Mouse (Mus musculus) right cerebral cortex, postnatal 25 days (tissue): ENCODE results near the gene Prr14.
"Not testable (repeated sequence)": the region's sequence is repeated elsewhere in the genome, so short reads cannot be mapped to it uniquely, and the experiment has no call there.

Experiments used
- DNase-seq: peaks from one replicate; pipeline ENCODE4 v3.0.0; 2022

Prr14 gene

GRCm38 (mm10) chr7:127459311-127459710 is at the start of gene Prr14:
Gene Prr14 (plus strand): TSS chr7:127459611.
- DNase-seq, result not testable (repeated sequence)

DNA sequence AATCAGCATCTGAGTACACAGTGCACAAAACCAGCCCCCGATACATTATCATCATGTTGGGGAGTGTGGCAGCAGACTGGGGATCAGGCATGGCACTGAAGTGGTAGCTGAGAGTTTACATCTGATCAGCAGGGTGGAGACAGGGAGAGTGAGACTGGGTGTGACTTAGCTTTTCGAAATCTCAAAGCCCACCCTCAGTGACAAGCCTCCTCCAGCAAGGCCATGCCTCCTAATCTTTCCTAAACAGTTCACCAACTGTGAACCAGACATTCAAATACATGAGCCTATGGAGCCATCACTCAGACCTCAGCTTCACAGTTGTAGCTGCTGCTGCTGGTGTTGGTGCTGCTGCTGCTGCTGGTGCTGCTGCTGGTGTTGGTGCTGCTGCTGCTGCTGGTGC is 48.0 kb upstream of the Prr14 start:
- DNase-seq, result no peak

DNA sequence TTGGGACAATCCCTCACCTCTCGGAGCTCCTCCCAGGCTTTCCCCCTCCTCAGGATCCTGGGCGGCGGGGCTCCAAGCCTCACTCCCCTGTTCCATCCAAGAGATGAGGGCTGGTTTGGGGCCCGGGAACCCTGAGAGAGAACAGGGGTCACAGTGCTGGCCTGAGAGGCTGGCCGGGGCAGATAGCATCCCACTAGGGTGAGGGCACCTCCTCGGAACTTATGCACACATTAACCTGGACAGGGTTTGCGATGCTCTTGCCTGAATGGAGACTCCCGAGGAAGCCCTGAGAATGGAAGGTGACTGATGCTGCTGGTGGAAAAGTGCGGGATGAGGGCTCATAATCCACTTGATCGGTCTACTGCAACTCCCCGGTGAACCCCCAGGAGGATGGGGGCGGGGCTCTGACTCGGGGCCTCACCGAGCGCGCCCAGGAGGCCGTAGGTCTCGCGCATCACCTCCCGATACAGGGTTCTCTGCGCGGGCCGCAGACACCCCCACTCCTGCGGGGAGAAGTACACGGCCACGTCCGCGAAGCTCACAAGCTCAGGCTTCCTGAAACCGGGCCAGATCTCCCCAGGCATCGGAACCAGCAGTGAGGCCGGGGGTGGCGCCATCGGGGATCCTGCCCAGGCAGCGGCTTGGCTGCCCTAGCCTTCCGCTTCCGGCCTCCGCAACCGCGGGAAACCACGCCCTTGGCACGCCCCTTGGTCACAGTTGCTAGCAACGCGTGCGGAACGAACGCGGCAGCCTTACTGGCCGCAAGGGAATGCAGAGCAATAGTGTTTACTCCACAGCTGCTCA is 37.8 kb upstream of the Prr14 start, which contains the start of gene Zfp688:
TSS of gene Zfp688 (minus strand) at position 681 of the 804 bp plus-strand sequence.
- peak; percentile 92 for DNase-seq

- peak; percentile 38 for DNase-seq
Measured at GRCm38 (mm10) chr7:127422247-127422646, 37.2 kb upstream of the Prr14 start.

DNA sequence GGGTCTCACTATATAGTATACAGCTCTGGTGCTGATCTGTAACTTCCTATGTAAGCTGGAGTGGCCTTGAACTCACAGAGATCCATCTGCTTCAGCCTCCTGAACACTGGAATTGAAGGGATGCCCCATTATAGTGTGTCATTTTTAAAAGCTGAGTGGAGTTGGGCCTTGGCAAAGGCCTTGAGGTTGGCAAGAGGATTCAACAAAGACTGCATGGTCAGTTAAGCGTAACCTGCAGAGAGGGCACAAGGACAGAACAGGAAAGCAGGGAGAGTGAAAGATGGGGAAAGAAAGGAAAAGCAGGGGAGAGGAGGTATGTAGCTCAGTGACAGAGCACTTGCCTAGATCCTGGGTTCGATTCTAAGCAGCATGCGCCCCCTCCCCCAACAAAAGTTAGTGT is 34.1 kb upstream of the Prr14 start:
- no peak for DNase-seq

DNA sequence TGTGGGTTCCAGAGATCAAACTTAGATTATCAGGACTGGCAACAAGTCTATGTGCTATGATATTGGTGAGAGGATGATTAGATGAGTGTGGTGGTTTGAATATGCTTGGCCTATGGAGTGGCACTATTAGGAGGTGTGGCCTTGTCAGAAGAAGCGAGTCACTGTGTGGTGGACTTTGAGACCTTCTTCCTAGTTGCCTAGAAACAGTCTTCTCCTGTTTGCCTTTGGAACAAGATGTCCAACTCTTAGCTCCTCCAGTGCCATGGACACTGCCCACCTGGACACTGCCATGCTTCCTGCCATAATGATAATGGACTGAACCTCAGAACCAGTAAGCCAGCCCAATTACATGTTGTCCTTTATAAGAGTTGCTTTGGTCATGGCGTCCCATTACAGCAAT is 33.5 kb upstream of the Prr14 start:
- DNase-seq, result no peak

DNA sequence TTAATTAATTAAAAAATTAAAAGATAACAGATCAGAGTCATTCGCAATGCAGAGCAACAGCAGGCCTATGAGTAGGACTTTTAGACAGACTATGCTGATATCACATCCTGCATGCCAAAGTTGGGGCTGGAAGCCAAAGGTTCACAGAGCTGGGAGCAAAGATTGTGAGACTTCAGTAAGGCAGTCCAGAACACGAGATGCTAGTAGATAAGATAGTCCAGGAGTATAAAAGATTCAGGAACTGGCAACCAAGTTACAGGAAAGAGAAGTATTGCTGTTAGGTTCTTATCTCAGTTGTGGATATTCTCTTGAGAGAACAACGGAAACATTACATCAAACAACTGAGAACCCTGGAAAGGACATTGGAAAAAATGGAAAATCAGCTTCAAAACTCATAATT is 33.1 kb upstream of the Prr14 start:
- DNase-seq, result no peak

GRCm38 (mm10) chr7:127435206-127435605 is 24.2 kb upstream of the Prr14 start:
- no peak for DNase-seq

DNA sequence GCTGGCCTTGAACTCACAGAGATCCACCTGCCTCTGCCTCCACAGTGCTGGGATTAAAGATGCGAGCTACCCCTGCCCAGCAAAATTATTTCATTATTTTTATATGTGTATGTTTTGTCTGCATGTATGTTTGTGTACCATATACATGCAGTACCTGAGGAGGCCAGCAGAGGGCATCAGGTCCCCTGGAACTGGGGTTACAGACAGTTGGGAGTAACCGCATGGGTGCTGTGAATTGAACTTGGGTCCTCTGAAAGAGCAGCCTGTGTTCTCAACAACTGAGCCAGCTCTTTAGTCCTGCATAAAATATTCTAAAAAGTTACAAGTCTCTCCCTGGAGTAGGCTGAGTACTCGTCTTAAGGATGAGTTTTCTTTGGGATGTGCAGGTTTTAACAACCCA is 21.7 kb upstream of the Prr14 start:
- no peak for DNase-seq

DNA sequence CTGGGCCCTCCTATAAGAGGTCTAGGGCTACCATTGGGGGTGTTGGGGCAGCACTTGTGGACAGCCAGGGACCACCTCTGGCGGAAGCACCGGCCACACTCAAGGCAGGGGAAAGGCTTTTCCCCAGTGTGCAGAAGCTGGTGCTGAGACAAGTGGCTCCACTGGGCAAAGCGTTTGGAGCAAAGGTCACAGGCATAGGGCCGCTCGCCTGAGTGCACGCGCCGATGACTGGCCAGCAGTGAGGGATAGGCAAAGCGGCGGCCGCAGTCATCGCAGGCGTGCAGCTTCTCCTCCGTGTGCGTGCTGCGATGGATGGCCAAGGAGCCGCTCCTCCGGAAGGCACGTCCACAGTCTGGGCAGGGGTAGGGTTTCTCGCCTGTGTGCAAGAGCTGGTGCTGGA is 15.4 kb upstream of the Prr14 start:
- DNase-seq, result no peak

GRCm38 (mm10) chr7:127448521-127449300 is 10.7 kb upstream of the Prr14 start, which contains the start of gene Zfp689:
Gene Zfp689 (minus strand): TSS chr7:127449158.
- DNase-seq, result peak; percentile 88

- no peak for DNase-seq
Measured at GRCm38 (mm10) chr7:127449966-127450365, 9.4 kb upstream of the Prr14 start.

DNA sequence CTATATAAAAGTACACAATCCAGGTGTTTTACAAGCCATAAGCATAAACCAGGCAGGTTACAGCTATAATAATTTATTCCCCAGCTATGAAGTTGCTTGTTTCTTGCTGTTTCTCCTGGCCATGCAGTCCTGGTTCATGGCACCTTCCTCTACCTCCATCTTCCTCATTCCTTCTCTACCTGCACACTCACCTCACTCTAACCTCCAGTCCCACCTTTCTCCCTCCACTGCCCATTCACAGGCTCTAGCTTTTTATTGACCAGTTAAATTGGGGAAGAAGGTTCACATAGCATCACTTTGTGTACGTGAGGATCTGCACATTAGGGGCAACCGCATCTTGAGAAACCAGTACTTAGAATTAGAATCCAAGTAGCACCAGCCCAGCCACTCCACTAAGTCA is 6.4 kb upstream of the Prr14 start:
- no peak for DNase-seq

DNA sequence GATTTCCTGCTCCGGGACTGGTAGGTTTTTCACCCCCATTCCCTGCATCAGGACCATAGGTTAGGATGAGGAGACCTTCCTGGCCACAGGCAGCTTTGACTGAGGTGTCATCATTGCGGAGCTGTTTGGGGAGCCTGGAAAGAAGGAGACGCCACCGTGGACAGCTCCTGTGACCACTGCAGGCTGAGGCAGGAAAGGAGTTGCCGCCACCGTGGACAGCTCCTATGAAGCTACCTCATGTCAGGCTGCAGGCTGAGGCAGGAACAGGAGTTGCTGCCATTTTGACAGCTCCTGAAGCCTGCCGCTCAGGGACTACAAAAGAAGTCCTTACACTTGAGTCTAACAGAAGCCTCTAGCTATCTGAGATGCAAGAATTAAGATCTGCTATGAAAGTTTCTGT is 4.5 kb upstream of the Prr14 start:
- no peak for DNase-seq

DNA sequence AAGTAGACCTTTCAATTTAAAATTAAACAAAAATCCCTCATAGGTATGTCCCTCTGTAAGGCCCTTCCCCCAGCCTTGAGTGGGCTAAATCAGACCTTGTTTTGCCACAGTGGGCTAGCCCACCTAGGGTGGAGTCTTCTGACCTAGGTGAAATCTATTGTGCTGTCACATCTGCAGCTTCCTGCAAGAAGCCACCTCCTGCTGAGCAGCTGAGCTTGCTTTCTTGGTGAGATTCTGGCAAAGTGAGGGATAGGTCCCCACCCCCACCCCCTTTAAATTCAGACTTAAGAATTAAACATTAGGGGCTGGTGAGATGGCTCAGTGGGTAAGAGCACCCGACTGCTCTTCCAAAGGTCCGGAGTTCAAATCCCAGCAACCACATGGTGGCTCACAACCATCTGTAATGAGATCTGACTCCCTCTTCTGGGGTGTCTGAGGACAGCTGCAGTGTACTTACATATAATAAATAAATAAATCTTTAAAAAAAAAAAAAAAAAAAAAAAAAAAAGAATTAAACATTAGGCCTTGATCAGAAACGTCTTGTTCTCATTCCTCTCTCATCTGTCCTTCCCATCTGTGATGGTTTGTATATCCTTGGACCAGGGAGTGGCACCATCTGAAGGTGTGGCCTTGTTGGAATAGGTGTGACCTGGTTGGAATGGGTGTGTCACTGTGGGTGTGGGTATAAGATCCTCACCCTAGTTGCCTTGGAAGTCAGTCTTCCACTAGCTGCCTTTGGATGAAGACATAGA is 864 bp upstream of the Prr14 start:
- not testable (repeated sequence) for DNase-seq

DNA sequence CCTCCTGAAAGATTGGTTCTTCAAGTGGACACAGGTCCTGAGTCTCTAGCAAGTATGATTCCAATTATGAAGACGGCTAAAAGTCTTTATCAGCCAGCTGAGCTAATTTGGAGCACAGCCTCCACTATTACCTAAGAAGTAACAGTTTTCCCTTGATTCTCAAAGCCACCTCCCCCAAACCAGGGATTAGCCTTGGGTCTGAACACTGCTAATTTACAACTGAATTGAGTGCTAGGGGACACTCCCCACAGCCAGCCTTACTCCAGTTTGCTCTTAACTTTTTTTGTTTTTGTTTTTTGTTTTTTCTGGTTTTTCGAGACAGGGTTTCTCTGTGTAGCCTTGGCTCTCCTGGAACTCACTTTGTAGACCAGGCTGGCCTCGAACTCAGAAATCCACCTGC is 5.8 kb downstream of the Prr14 start:
- no peak for DNase-seq

GRCm38 (mm10) chr7:127465670-127466069 is 6.3 kb downstream of the Prr14 start:
- DNase-seq, result not testable (repeated sequence)

- no peak for DNase-seq
Measured at GRCm38 (mm10) chr7:127466606-127467005, 7.2 kb downstream of the Prr14 start.

- no peak for DNase-seq
Measured at GRCm38 (mm10) chr7:127470011-127470715, 10.8 kb downstream of the Prr14 start.

DNA sequence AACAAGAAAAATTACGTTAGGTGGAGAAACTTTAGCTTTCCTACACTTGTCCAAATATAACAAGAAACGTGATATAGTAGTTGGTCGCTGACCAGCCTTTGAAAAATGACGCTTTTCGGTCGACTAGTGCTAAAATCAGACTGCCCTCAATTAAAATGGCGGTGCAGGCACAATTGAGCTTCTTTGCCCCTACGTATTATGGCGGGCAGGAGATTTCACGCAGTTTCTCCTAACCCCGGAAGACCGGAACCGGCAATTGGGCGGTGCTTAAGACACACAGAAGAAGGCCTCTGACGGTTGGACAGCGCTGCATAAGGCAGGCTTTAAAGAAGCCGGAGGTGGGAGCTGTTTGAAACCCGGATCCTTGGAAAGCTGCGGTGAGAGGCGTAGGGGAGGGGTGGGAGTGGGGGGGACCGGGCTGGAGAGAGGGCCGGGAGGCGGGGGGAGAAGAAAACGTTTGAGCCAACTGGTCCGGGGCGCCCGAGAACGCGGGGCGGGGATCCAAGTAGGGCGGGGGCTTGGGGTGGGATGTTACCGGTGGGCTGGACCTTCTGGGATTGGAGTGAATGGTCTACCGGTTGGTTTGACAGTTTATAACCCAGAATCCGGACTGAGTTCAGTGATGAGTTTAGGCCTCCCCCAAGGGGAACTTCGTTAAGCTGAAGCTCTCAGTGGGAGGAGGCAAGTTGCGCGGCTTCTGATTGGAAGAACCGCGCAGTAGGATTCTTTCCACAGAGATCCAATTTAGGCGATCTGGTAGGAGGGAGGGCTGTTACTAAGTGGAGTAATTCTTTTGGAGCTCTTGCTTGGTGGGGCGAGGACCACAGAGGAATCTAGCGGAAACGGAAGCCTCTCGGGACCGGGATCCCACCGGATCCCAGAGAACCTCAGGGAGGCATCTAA is 11.6 kb downstream of the Prr14 start:
- DNase-seq, result peak; percentile 91

DNA sequence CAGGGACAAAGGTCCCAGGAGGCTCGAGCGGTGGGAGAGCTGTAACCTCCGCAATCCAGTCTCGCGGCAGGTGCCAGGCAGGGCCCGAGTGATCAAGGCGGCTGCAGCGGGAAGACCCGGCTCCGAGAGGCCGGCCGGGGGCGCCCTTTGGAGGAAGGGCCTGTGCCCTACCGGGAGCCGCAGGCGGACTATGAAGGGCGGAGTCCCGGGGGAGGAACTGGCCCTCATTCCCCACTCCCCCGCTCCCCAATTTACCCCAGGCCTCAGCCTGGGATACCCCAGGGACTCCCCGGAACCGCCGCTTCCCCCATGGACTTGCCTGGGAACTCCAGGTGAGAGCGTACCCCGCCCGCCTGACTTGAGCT is 12.2 kb downstream of the Prr14 start:
- DNase-seq, result no peak

DNA sequence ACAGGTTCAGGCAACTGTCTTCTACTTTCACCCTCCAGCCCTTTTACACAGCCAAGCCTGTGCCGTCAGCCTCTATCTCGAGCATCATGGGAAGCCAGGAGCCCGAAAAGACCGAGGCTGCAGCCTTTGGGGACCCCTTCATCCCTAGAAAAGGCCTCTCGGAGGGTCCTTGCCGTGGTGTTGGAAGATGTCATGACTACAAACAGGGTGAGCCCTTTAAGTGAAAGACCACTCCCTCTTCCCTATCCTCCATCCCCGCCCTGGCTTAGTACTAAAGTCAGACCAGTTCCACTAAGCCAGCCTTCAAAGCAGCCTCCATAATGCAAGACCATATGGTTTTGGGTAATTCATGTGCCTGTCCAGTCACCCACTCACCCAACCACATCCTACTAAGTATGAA is 12.6 kb downstream of the Prr14 start:
- DNase-seq, result no peak
